Mouse (Mus musculus): ENCODE data around the gene Celsr2. TPM values are rescaled to one million over a fixed set of nuclear protein-coding genes. Genes with fewer than 3 reads are reported as not detected.

The Celsr2 gene
- polyA plus RNA-seq, 1 experiment from 2014 or later = 0.18 TPM

DNA sequence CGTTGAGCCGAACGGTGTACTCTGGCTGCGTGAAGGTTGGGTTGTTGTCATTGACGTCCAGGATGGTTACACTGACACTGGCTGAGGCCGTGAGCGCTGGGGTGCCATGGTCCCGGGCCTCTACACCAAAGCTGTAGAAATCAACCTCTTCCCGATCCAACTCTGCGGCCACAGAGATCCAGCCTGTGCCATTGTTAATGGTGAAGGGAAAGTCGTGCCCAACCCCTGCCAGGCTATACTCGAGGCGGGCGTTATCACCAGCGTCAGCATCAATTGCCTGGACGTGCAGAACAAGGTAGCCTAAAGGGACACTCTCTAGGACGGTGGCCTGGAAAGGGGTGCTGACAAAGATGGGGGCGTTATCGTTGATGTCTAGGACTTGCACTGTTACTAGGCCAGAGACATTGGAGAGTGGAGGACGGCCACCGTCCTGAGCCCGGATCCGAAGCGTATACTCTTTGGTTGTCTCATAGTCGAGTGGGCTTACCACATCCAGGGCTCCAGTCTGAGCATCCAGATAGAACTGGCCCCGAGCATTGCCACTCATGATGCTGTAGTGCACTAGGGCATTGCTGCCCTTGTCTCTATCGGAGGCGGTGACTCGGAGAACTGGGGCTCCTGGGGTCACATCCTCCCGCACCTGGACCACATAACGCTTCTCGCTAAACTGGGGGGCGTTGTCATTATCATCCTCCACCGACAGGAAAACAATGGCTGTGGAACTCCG is 1.6 kb downstream of the Celsr2 start:
- Histone ChIP-seq H3K4me1 (ENCODE audit: insufficient read depth) (peaks cover 9% of the 10 kb centered on the region; the same call in 1 of the 2 replicates), H3K9ac (replicated peaks) (no peak overlapping the region), H3K36me3 (replicated peaks; ENCODE audit: insufficient read depth, low read length) (no peaks in the 10 kb centered on the region), H3K27me3 (ENCODE audit: insufficient read depth, low read length) (peaks cover 28% of the 10 kb centered on the region), H3K9me3 (ENCODE audit: low read length) (peaks cover 16% of the 10 kb centered on the region), H3K27ac (ENCODE audit: low read depth) (no peak overlapping the region), H3K4me3 (ENCODE audit: low read depth, low read length) (no peak overlapping the region), H3K4me2 (ENCODE audit: low read depth, low read length) (no peak overlapping the region)
- ATAC-seq = no peak
- 92% methylated on average over 35 of the region's 35 CpGs for WGBS (ENCODE audit: insufficient replicate concordance)
- no peak for DNase-seq
- TF ChIP-seq EP300 (IDR thresholded peaks at IDR 0.05; ENCODE audit: low read depth) (no peak), CTCF (IDR thresholded peaks at IDR 0.05; ENCODE audit: low read depth) (no peak)

GRCm38 (mm10) chr3:108411754-108412121 is 3.6 kb downstream of the Celsr2 start:
- no peak overlapping the region for H3K4me2 ChIP-seq (ENCODE audit: low read depth, low read length)
- H3K9me3 ChIP-seq (ENCODE audit: low read length) = peaks cover 16% of the 10 kb centered on the region
- no peak overlapping the region for H3K4me3 ChIP-seq (ENCODE audit: low read depth, low read length)
- WGBS (ENCODE audit: insufficient replicate concordance) = 67% methylated on average over 8 of the region's 8 CpGs
- ATAC-seq = no peak
- H3K9ac ChIP-seq (replicated peaks) = no peak overlapping the region
- DNase-seq = no peak
- H3K36me3 ChIP-seq (replicated peaks; ENCODE audit: insufficient read depth, low read length) = no peaks in the 10 kb centered on the region
- H3K4me1 ChIP-seq (ENCODE audit: insufficient read depth) = peaks cover 9% of the 10 kb centered on the region; the same call in 1 of the 2 replicates
- no peak overlapping the region for H3K27ac ChIP-seq (ENCODE audit: low read depth)
- TF ChIP-seq EP300 (IDR thresholded peaks at IDR 0.05; ENCODE audit: low read depth) = no peak
- TF ChIP-seq CTCF (IDR thresholded peaks at IDR 0.05; ENCODE audit: low read depth) = no peak
- H3K27me3 ChIP-seq (ENCODE audit: insufficient read depth, low read length) = peaks cover 22% of the 10 kb centered on the region

DNA sequence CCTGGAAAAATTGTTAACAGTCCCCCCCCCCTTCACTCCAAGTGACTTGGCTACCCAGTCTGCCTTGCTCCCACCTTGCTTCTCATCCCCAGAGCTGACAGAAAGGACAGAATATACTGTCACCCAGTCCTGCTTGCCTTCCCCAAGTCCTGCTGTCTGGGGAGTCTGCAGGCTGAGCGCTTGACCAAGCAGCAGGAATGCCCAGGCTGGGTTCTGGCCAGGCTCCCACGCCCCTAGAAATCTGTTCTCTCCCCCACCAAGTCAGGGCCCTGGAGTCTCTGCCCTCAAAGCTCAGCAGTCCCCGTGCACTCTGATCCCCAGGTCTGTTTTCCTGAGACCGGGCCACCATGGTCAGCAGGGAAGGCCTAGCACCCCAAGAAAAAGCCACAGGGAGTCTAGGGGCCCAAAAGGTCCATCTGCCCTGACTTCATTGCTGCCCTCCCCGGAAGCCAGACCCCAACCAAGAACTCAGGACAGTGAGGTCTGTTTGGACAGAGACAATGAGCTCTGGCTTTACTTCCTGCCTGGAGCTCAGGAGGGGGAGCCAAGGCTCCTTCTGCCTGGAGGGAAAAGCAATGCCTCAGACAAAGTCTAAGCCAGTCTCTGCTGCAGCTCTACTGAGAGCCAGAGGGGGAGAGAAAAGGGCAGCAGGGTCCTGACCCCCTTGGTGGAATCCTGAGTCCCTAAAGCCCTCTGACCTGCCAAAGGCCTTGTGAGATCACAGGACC is 4.2 kb downstream of the Celsr2 start:
- DNase-seq (no peak), ATAC-seq (no peak)
- H3K36me3 ChIP-seq (replicated peaks; ENCODE audit: insufficient read depth, low read length) = no peaks in the 10 kb centered on the region
- TF ChIP-seq CTCF (IDR thresholded peaks at IDR 0.05; ENCODE audit: low read depth) = no peak
- no peak for TF ChIP-seq EP300 (IDR thresholded peaks at IDR 0.05; ENCODE audit: low read depth)
- H3K4me1 ChIP-seq (ENCODE audit: insufficient read depth) = peaks cover 9% of the 10 kb centered on the region; the same call in 1 of the 2 replicates
- WGBS (ENCODE audit: insufficient replicate concordance) = 60% methylated on average over 5 of the region's 5 CpGs
- no peak overlapping the region for H3K4me2 ChIP-seq (ENCODE audit: low read depth, low read length)
- H3K4me3 ChIP-seq (ENCODE audit: low read depth, low read length) = no peak overlapping the region
- H3K9ac ChIP-seq (replicated peaks) = no peak overlapping the region
- H3K27ac ChIP-seq (ENCODE audit: low read depth) = no peak overlapping the region
- peaks cover 16% of the 10 kb centered on the region for H3K9me3 ChIP-seq (ENCODE audit: low read length)
- peaks cover 17% of the 10 kb centered on the region for H3K27me3 ChIP-seq (ENCODE audit: insufficient read depth, low read length)

- Histone ChIP-seq H3K4me2 (ENCODE audit: low read depth, low read length) (no peak overlapping the region), H3K36me3 (replicated peaks; ENCODE audit: insufficient read depth, low read length) (no peaks in the 10 kb centered on the region), H3K27ac (ENCODE audit: low read depth) (no peak overlapping the region), H3K9ac (replicated peaks) (no peak overlapping the region), H3K4me3 (ENCODE audit: low read depth, low read length) (no peak overlapping the region), H3K27me3 (ENCODE audit: insufficient read depth, low read length) (peaks cover 11% of the 10 kb centered on the region), H3K9me3 (ENCODE audit: low read length) (peaks cover 16% of the 10 kb centered on the region), H3K4me1 (ENCODE audit: insufficient read depth) (0 out of 2 replicates have a peak, but pooled peaks cover under 1% of the 10 kb centered on the region)
- WGBS (ENCODE audit: insufficient replicate concordance) = 46% methylated on average over 5 of the region's 5 CpGs
- no peak for TF ChIP-seq EP300 (IDR thresholded peaks at IDR 0.05; ENCODE audit: low read depth)
- no peak for TF ChIP-seq CTCF (IDR thresholded peaks at IDR 0.05; ENCODE audit: low read depth)
- DNase-seq (no peak), ATAC-seq (no peak)
Measured at GRCm38 (mm10) chr3:108410359-108410714, 5.0 kb downstream of the Celsr2 start.

- H3K9ac ChIP-seq (replicated peaks) = no peak overlapping the region
- H3K4me1 ChIP-seq (ENCODE audit: insufficient read depth) = no peaks in the 10 kb centered on the region
- H3K27ac ChIP-seq (ENCODE audit: low read depth) = no peak overlapping the region
- DNase-seq (no peak), ATAC-seq (no peak)
- no peak overlapping the region for H3K4me3 ChIP-seq (ENCODE audit: low read depth, low read length)
- no peaks in the 10 kb centered on the region for H3K36me3 ChIP-seq (replicated peaks; ENCODE audit: insufficient read depth, low read length)
- WGBS (ENCODE audit: insufficient replicate concordance) = 64% methylated on average over 8 of the region's 8 CpGs
- TF ChIP-seq CTCF (IDR thresholded peaks at IDR 0.05; ENCODE audit: low read depth) (no peak), EP300 (IDR thresholded peaks at IDR 0.05; ENCODE audit: low read depth) (no peak)
- H3K4me2 ChIP-seq (ENCODE audit: low read depth, low read length) = no peak overlapping the region
- H3K27me3 ChIP-seq (ENCODE audit: insufficient read depth, low read length) = peaks cover 6% of the 10 kb centered on the region
- H3K9me3 ChIP-seq (ENCODE audit: low read length) = peaks cover 16% of the 10 kb centered on the region
Measured at GRCm38 (mm10) chr3:108409656-108410358, 5.5 kb downstream of the Celsr2 start.

DNA sequence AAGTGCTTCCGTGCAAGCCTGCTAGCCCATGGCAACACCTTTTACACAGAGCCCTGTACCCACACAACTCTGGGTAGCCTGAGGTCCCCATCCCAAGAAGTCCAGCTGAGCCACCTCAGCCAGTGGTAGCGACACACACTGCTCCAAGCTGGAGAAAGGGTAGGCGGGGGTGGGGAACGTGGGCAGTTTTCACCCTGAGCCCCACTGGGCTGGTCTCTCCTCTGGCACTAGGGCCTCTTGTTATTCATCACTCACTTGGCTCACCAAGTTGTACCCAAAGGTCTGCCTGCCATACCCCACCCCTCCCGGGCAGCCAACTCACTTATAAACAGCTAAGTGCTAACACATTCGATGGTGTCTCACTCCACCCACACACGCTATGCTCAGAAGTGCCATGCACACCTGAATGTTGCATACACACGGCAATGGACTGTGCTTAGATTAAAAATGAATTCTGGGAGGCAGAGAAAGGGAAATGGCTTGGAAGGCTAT is 6.8 kb downstream of the Celsr2 start:
- Histone ChIP-seq H3K9ac (replicated peaks) (no peak overlapping the region), H3K4me1 (ENCODE audit: insufficient read depth) (no peaks in the 10 kb centered on the region), H3K36me3 (replicated peaks; ENCODE audit: insufficient read depth, low read length) (no peaks in the 10 kb centered on the region), H3K9me3 (ENCODE audit: low read length) (peaks cover 8% of the 10 kb centered on the region; the same call in 1 of the 2 replicates), H3K4me2 (ENCODE audit: low read depth, low read length) (no peak overlapping the region), H3K4me3 (ENCODE audit: low read depth, low read length) (no peak overlapping the region), H3K27me3 (ENCODE audit: insufficient read depth, low read length) (no peaks in the 10 kb centered on the region), H3K27ac (ENCODE audit: low read depth) (no peak overlapping the region)
- ATAC-seq (no peak), DNase-seq (no peak)
- WGBS (ENCODE audit: insufficient replicate concordance) = 82% methylated on average over 8 of the region's 8 CpGs
- TF ChIP-seq CTCF (IDR thresholded peaks at IDR 0.05; ENCODE audit: low read depth) = no peak

All from liver, postnatal 0 days (tissue).